Mouse (Mus musculus): Measurements from ENCODE around the gene Cfap70.

DNA sequence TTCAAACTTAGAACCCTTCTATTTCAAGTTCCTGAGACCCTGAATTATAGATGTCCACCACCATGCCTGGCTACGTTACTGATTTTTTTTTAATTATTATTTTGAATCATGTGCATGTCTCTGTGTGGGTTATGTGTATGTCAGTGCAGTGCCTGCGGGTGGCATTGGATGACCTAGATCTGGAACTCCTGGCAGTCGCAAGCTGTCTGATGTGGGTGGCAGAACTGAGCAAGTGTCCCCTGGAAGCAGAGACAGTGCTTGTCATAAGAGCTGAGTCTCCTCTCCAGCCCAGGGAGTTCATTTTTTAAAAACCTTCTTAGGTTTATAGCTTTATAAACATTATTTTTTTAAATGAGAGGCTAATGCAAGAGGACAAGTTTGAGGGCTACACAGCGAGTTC is 19.6 kb downstream of the Cfap70 start:
- TF ChIP-seq POLR2A (IDR thresholded peaks at IDR 0.05; ENCODE audit: low read depth, low read length) (no peak), CTCF (IDR thresholded peaks at IDR 0.05; ENCODE audit: extremely low read depth, insufficient read depth, insufficient read length, insufficient replicate concordance) (no peak)
